Mouse (Mus musculus): ENCODE data around the gene Ndufc2. TPM values are rescaled to one million over a fixed set of nuclear protein-coding genes. Genes with fewer than 3 reads are reported as not detected.
"Not testable (repeated sequence)": the region's sequence is repeated elsewhere in the genome, so short reads cannot be mapped to it uniquely, and the experiment has no call there.

The Ndufc2 gene
- polyA plus RNA-seq, 1 experiment from 2014 or later: 512 TPM

DNA sequence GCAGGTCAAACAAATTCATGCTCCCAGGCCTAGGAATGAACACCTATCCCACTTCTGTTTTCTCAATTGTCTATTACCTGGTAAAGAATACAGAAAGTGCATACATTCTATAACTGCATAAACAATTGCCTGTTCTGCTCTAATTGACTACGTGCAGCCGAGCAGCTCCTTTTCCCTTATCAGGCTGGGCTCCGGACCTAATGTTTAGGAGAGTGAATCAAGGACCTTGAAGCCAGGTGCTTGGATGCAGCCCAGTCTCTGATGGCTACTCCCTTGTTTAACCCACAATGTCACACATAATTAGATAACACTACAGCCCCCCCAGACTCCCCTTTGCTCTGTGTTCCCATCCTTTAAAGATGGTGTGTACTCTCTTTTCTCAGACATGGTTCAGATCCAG, 33.7 kb downstream of the Ndufc2 start:
- not testable (repeated sequence) for H3K27ac ChIP-seq; H3K36me3 ChIP-seq (ENCODE audit: poor library complexity, severe bottlenecking); H3K4me3 ChIP-seq; H3K27me3 ChIP-seq; H3K4me2 ChIP-seq; H3K9me3 ChIP-seq (replicated peaks); H3K9ac ChIP-seq; ATAC-seq
- peaks cover 30% of the 10 kb centered on the region for H3K4me1 ChIP-seq
- 79% methylated on average over 3 of the region's 3 CpGs for WGBS

DNA sequence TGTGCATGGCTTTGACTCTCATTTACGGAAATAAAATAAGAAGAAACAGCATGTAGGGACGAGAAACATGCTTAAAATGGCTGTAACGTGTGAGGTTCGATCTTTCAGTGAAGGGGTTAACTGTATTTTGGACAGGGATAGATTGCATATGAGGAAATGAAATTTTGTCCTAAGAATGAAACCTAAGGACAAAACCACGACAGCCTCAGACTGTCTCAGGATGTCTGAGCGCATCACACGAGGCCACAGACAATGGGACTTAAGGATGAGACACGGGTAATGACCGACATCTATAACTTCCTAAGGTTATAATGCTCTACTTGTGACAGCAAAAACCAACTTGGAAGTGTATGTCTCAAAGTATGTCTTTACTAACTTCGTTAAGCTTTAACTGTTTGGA, 34.7 kb downstream of the Ndufc2 start:
- Histone ChIP-seq H3K27ac (no peak overlapping the region), H3K4me1 (peaks cover 24% of the 10 kb centered on the region), H3K4me2 (no peak overlapping the region), H3K27me3 (no peaks in the 10 kb centered on the region), H3K9me3 (replicated peaks) (no peaks in the 10 kb centered on the region), H3K4me3 (no peak overlapping the region), H3K9ac (no peak overlapping the region), H3K36me3 (ENCODE audit: poor library complexity, severe bottlenecking) (no peaks in the 10 kb centered on the region)
- no peak for ATAC-seq
- WGBS: 85% methylated on average over 10 of the region's 10 CpGs

DNA sequence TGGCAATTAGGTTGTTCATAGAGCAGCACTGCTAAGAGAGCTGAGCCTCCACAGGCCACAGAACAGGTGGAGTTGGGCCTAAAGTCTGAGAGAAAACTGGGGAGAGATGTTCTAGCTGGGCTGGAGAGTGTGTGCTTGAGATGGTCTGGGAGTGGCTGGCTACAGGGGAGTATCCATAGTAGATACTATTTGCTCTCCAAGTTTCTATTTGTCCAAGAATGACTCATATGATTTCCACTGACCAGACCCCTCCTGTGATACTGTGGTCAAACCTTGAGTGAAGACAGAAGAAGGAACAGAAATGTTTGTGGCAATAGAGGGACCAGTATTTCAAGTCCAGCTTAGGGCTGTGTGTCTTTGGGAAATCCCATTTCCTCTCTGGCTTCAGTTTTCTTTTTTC, 39.2 kb downstream of the Ndufc2 start:
- ATAC-seq: no peak
- Histone ChIP-seq H3K27ac (no peak overlapping the region), H3K4me1 (peaks cover 4% of the 10 kb centered on the region; the same call in 1 of the 2 replicates), H3K27me3 (no peaks in the 10 kb centered on the region), H3K4me2 (no peak overlapping the region), H3K36me3 (ENCODE audit: poor library complexity, severe bottlenecking) (no peaks in the 10 kb centered on the region), H3K9ac (no peak overlapping the region), H3K4me3 (no peak overlapping the region), H3K9me3 (replicated peaks) (no peaks in the 10 kb centered on the region)

DNA sequence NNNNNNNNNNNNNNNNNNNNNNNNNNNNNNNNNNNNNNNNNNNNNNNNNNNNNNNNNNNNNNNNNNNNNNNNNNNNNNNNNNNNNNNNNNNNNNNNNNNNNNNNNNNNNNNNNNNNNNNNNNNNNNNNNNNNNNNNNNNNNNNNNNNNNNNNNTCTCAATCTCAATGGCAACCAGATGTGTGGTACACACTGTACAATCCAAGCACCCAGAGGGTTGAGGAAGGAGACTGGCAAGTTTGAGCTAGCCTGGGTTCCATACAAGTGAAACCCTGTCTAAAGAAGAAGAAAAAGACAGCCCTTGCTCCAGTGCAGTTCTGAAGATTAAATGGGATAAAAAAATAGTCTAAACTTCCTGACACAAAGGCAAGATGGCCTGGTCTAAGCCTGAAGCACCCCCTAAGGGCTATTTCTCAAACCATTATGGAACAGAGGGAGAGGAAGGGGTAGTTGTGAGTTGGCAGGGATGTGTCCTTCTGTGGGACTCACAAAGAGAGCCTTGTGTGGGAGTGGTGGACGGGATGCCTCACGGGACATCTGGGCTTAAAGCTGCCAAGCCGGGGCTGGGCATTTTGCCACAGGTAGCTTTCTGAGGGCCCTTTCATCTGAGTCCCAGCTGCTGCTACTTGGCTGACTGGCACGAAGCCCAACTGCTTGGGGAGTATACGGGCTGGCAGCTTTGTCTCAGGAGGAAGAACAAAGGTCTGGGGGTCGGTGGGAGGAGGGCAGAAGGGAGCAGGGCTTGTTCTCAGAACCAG, 46.5 kb downstream of the Ndufc2 start:
- H3K4me3 ChIP-seq: no peak overlapping the region
- peak overlapping the region; percentile 17; the same call in 1 of the 2 replicates for H3K9ac ChIP-seq
- no peaks in the 10 kb centered on the region for H3K27me3 ChIP-seq
- H3K4me2 ChIP-seq: no peak overlapping the region; the same call in 1 of the 2 replicates
- peaks cover 5% of the 10 kb centered on the region for H3K9me3 ChIP-seq (replicated peaks)
- peak; percentile 96 for ATAC-seq
- H3K36me3 ChIP-seq (ENCODE audit: poor library complexity, severe bottlenecking): no peaks in the 10 kb centered on the region
- peak overlapping the region; percentile 98 for H3K27ac ChIP-seq
- 20% methylated on average over 6 of the region's 6 CpGs for WGBS
- peaks cover 23% of the 10 kb centered on the region for H3K4me1 ChIP-seq

DNA sequence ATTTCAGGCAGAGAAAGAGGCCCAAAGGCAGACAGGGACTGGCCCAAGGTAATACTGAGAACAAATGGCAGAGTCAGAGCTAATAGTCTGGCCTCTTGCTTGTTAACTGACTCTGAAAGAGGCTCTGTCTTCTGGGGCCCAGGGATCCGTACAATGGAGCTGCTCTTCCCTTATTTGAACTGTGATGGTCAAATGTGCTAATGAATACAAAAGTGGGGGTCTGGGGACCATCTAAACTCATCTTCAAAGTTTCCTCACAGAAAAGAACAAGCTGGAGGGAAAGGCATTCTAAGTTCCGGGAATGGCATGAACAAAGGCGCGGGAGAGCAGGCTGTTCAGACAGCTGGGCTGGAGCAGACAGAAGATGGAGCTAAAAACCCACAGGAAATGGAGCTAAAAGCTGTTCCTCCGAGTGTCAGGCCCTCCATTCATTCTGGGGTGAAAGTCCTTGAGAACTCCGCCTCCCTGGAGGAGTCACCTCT, 47.3 kb downstream of the Ndufc2 start:
- ATAC-seq: peak; percentile 57
- Histone ChIP-seq H3K9me3 (replicated peaks) (peaks cover 5% of the 10 kb centered on the region), H3K27me3 (no peaks in the 10 kb centered on the region), H3K4me1 (peaks cover 23% of the 10 kb centered on the region), H3K36me3 (ENCODE audit: poor library complexity, severe bottlenecking) (no peaks in the 10 kb centered on the region), H3K27ac (peak overlapping the region; percentile 98), H3K4me3 (no peak overlapping the region), H3K9ac (0 out of 2 replicates have a peak overlapping the region, but pooled peaks have one; percentile 17), H3K4me2 (no peak overlapping the region; the same call in 1 of the 2 replicates)
- WGBS: 38% methylated on average over 6 of the region's 6 CpGs

DNA sequence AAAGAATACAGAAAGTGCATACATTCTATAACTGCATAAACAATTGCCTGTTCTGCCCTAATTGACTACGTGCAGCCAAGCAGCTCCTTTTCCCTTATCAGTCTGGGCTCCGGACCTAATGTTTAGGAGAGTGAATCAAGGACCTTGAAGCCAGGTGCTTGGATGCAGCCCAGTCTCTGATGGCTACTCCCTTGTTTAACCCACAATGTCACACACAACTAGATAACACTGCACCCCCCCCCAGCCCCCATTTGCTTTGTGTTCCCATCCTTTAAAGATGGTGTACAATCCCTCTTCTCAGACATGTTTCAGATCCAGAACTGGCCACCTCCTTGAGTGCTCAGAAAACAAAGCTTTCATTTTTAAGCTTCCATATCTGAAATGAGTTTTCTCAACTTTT, 51.2 kb downstream of the Ndufc2 start, which contains the start of gene Kctd14:
TSS of gene Kctd14 (plus strand) at position 301 of the 400 bp plus-strand sequence.
- 78% methylated on average over 2 of the region's 2 CpGs for WGBS
- not testable (repeated sequence) for ATAC-seq; H3K4me3 ChIP-seq; H3K27me3 ChIP-seq; H3K4me2 ChIP-seq; H3K27ac ChIP-seq; H3K9ac ChIP-seq; H3K9me3 ChIP-seq (replicated peaks); H3K36me3 ChIP-seq (ENCODE audit: poor library complexity, severe bottlenecking)
- peaks cover 30% of the 10 kb centered on the region for H3K4me1 ChIP-seq

DNA sequence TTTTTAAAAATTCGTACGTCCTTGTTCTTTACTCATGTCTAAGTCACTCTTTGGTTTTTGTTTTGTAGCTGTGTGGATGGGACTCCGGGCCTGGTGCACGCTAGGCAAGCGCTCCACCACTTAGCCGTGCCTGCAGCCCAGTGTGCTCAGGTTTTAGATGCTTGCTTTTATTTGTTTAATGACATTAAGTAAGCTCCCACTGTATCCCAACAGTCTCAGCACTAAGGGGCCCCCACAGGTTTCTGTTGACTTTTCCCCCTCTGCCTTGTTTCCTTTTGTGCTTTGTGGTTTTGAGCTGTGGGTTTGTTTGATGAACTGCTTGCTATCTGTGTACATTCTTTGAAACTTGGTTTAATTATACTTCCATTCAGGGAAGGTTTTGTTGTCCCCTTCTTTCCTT, 52.4 kb downstream of the Ndufc2 start:
- 77% methylated on average over 6 of the region's 6 CpGs for WGBS
- H3K4me2 ChIP-seq: no peak overlapping the region
- peaks cover 18% of the 10 kb centered on the region for H3K4me1 ChIP-seq
- ATAC-seq: no peak
- H3K9ac ChIP-seq: no peak overlapping the region
- no peak overlapping the region for H3K27ac ChIP-seq
- H3K4me3 ChIP-seq: no peak overlapping the region
- no peaks in the 10 kb centered on the region for H3K36me3 ChIP-seq (ENCODE audit: poor library complexity, severe bottlenecking)
- H3K9me3 ChIP-seq (replicated peaks): peaks cover 5% of the 10 kb centered on the region
- no peaks in the 10 kb centered on the region for H3K27me3 ChIP-seq

DNA sequence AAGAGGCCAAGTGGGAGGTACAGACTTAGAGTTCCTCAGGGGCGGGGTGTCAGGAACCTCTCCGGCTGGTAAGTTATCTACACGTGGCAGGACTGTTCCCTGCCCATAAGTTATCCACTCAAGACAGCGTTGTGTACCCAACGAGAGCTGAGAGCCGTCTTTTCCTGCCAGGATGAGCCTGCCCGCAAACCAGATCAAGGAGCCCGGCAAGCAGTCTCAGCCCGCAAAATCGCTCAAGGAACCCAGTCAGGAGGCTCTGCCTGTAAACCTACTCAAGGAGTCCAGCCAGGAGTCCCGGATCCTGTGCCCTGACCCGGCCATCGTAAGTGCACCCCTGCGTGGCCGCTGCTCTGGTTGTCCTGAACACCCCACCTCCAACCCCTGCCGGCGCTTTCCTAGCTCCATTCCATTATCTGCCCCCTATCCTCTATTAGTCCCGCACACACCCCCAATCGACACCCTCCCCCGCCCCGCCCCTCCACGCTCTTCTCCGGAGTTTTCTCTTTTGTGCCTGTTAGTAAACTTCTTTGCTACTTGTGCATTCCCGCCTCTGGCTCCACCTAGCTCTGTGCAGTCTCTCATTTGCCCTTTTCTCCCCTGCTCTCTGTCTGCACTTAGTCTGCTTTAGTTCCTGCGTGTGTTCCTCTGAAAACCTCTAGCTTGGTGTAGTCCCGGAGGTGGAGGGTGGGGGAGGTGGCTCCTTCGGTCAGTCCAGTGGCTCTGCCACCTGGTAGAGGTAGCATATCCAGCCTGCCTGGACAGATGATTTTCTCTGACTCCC, 53.5 kb downstream of the Ndufc2 start:
- H3K9ac ChIP-seq: peak overlapping the region; percentile 56; the same call in 1 of the 2 replicates
- peak overlapping the region; percentile 62 for H3K4me2 ChIP-seq
- H3K4me3 ChIP-seq: peak overlapping the region; percentile 31
- WGBS: 10% methylated on average over 27 of the region's 27 CpGs
- no peaks in the 10 kb centered on the region for H3K36me3 ChIP-seq (ENCODE audit: poor library complexity, severe bottlenecking)
- H3K4me1 ChIP-seq: peaks cover 13% of the 10 kb centered on the region
- no peaks in the 10 kb centered on the region for H3K27me3 ChIP-seq
- no peak overlapping the region for H3K27ac ChIP-seq
- H3K9me3 ChIP-seq (replicated peaks): peaks cover 5% of the 10 kb centered on the region
- ATAC-seq: peak; percentile 61; the same call in 1 of the 2 replicates

DNA sequence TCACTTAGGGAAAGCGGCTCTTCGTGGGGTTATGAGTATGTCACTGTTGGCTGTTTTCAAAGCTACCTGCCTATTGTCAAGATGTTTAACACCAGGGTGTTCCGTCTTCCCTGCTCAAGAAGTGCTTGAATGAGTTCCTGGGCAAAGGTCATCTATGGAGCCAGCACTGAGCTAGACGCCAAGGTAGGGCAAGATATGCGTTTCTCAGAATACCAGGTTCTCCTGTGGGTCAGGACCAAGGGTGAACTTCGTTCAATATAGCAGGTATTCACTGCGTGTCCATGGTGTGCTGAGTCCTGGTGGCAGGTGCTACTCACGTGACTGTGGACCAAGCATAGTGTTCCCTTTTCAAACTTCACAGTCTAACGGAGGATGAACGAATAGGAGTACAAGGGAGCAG, 55.0 kb downstream of the Ndufc2 start:
- no peaks in the 10 kb centered on the region for H3K27me3 ChIP-seq
- no peak overlapping the region for H3K4me2 ChIP-seq
- H3K9me3 ChIP-seq (replicated peaks): no peaks in the 10 kb centered on the region; the same call in 1 of the 2 replicates
- WGBS: 95% methylated on average over 10 of the region's 10 CpGs
- H3K4me1 ChIP-seq: peaks cover 13% of the 10 kb centered on the region
- ATAC-seq: no peak
- no peaks in the 10 kb centered on the region for H3K36me3 ChIP-seq (ENCODE audit: poor library complexity, severe bottlenecking)
- H3K9ac ChIP-seq: no peak overlapping the region
- no peak overlapping the region for H3K4me3 ChIP-seq
- H3K27ac ChIP-seq: no peak overlapping the region

DNA sequence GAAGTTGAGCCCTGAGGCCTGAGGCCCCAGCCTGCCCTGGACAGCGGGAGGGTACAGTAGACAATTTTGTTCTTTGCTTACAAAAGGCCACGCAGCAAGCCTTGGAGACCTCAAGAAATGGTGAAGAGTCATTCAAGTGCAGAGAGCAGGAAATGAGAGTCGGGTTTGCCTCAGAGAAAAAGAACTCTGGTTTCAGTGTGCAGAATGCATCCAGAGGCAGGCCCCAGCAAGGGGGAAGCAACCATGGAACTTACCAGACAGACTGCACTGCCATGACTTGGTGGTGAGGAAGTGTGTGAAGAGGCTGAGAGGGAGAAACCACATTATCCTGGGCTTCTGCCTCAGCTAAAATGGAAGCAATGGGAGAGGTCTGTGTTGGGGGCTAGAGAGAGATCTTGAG, 55.8 kb downstream of the Ndufc2 start:
- H3K4me1 ChIP-seq: peaks cover 13% of the 10 kb centered on the region
- ATAC-seq: no peak
- no peak overlapping the region for H3K9ac ChIP-seq
- H3K36me3 ChIP-seq (ENCODE audit: poor library complexity, severe bottlenecking): no peaks in the 10 kb centered on the region
- no peaks in the 10 kb centered on the region for H3K27me3 ChIP-seq
- no peaks in the 10 kb centered on the region for H3K9me3 ChIP-seq (replicated peaks)
- 87% methylated on average over 3 of the region's 3 CpGs for WGBS
- H3K4me2 ChIP-seq: no peak overlapping the region
- H3K27ac ChIP-seq: no peak overlapping the region
- H3K4me3 ChIP-seq: no peak overlapping the region

Measured in forebrain, embryonic 13.5 days (tissue).